Comparison of ENCODE assay signal across 17 mouse cellular contexts in genomic region chr15:13155418-13155817, GRCm38 (mm10). TPM values are rescaled to one million over a fixed set of nuclear protein-coding genes. Genes with fewer than 3 reads are reported as not detected.
A peak's percentile ranks its signal among the peaks of the same experiment; 100 is the strongest.
DNase-seq lines count a peak whose midpoint lies in the region; ATAC-seq and TF ChIP-seq lines count a peak whose summit lies in the region.
"Had no signal": no experiment of that assay in that cellular context is flagged by ENCODE, and none has a peak within 500 bp of the region (broad histone marks: within the 10 kb centered on the region; RNA-seq: fewer than 3 reads in every experiment).

No protein-coding gene starts in this region.

- no peaks in the 10 kb centered on the region for H3K4me1 ChIP-seq in forebrain, postnatal 0 days (ENCODE audit: insufficient read depth)
- H3K4me1 ChIP-seq in forebrain, embryonic 12.5 days = 0 out of 2 replicates have a peak, but pooled peaks cover 3% of the 10 kb centered on the region
- no peaks in the 10 kb centered on the region for H3K4me1 ChIP-seq in testis, adult 2 months (ENCODE audit: control insufficient read depth, insufficient read depth, low read length)
- no peaks in the 10 kb centered on the region for H3K4me1 ChIP-seq in midbrain, embryonic 11.5 days (ENCODE audit: control insufficient read depth, insufficient read depth, low read length)
- H3K4me1 ChIP-seq: embryonic facial prominence, embryonic 10.5 days; embryonic facial prominence, embryonic 12.5 days had no signal

- no peak overlapping the region for H3K27ac ChIP-seq in forebrain, postnatal 0 days (ENCODE audit: low read depth, low read length)
- H3K27ac ChIP-seq in forebrain, embryonic 12.5 days = no peak overlapping the region
- peak overlapping the region; percentile 55; the same call in 1 of the 2 replicates for H3K27ac ChIP-seq in testis, adult 2 months (ENCODE audit: control insufficient read depth, insufficient read depth, low read depth, low read length)
- no peak overlapping the region for H3K27ac ChIP-seq in midbrain, embryonic 11.5 days (ENCODE audit: low read depth, low read length)
- H3K27ac ChIP-seq: embryonic facial prominence, embryonic 10.5 days; embryonic facial prominence, embryonic 12.5 days; forebrain, embryonic 15.5 days had no signal

- H3K9me3 ChIP-seq in forebrain, postnatal 0 days (ENCODE audit: low read length) = no peaks in the 10 kb centered on the region
- no peaks in the 10 kb centered on the region for H3K9me3 ChIP-seq in forebrain, embryonic 12.5 days
- H3K9me3 ChIP-seq in midbrain, embryonic 11.5 days (ENCODE audit: control insufficient read depth, low read length) = no peaks in the 10 kb centered on the region
- H3K9me3 ChIP-seq: embryonic facial prominence, embryonic 10.5 days; embryonic facial prominence, embryonic 12.5 days; forebrain, embryonic 15.5 days had no signal

- no peak overlapping the region for H3K9ac ChIP-seq in forebrain, postnatal 0 days
- H3K9ac ChIP-seq in forebrain, embryonic 12.5 days = no peak overlapping the region
- no peak overlapping the region for H3K9ac ChIP-seq in midbrain, embryonic 11.5 days (ENCODE audit: low read length)
- H3K9ac ChIP-seq: embryonic facial prominence, embryonic 12.5 days; forebrain, embryonic 15.5 days had no signal

- WGBS in forebrain, postnatal 0 days = 52% methylated on average over 6 of the region's 6 CpGs
- 85% methylated on average over 6 of the region's 6 CpGs for WGBS in forebrain, embryonic 12.5 days
- 90% methylated on average over 6 of the region's 6 CpGs for WGBS in midbrain, embryonic 11.5 days

- H3K4me3 ChIP-seq in forebrain, postnatal 0 days (ENCODE audit: low read depth, low read length) = no peak overlapping the region
- no peak overlapping the region for H3K4me3 ChIP-seq in forebrain, embryonic 12.5 days (replicated peaks)
- peak overlapping the region; percentile 69 for H3K4me3 ChIP-seq in testis, adult 2 months (ENCODE audit: control insufficient read depth, low read depth, low read length)
- H3K4me3 ChIP-seq in midbrain, embryonic 11.5 days (ENCODE audit: low read depth, low read length) = no peak overlapping the region
- H3K4me3 ChIP-seq: embryonic facial prominence, embryonic 10.5 days; embryonic facial prominence, embryonic 12.5 days; forebrain, embryonic 15.5 days had no signal

- peak; percentile 67 for ATAC-seq in forebrain, postnatal 0 days
- ATAC-seq in forebrain, embryonic 12.5 days (ENCODE audit: low FRiP score) = no peak
- ATAC-seq in midbrain, embryonic 11.5 days (ENCODE audit: low FRiP score) = no peak

- H3K36me3 ChIP-seq in forebrain, postnatal 0 days (ENCODE audit: insufficient read depth) = no peaks in the 10 kb centered on the region
- no peaks in the 10 kb centered on the region for H3K36me3 ChIP-seq in forebrain, embryonic 12.5 days (replicated peaks)
- H3K36me3 ChIP-seq in testis, adult 2 months (ENCODE audit: control insufficient read depth, insufficient read depth, low read length) = no peaks in the 10 kb centered on the region
- H3K36me3 ChIP-seq in midbrain, embryonic 11.5 days (ENCODE audit: control insufficient read depth, insufficient read depth, low read length) = no peaks in the 10 kb centered on the region
- H3K36me3 ChIP-seq: embryonic facial prominence, embryonic 10.5 days; embryonic facial prominence, embryonic 12.5 days; forebrain, embryonic 15.5 days had no signal

- no peak for TF ChIP-seq CTCF in forebrain, postnatal 0 days (IDR thresholded peaks at IDR 0.05; ENCODE audit: low read depth)
- no peak for TF ChIP-seq CTCF in testis, adult 2 months (IDR thresholded peaks at IDR 0.05; ENCODE audit: control insufficient read depth, insufficient read depth, insufficient replicate concordance, low read depth, low read length)

- TF ChIP-seq POLR2A in testis, adult 2 months (IDR thresholded peaks at IDR 0.05; ENCODE audit: control insufficient read depth, low read depth, low read length) = no peak

- peak; percentile 43 for DNase-seq in forebrain, postnatal 0 days
- no peak for DNase-seq in testis, postnatal 10 days (ENCODE audit: low spot score)
- no peak for DNase-seq in midbrain, embryonic 11.5 days (ENCODE audit: low spot score, missing footprints)
- DNase-seq: adrenal gland, adult 2 months; adrenal gland, postnatal 10 days; adrenal gland, postnatal 25 days; cerebellum, adult 11-12 months; cerebellum, adult 2 months; cerebellum, adult 9-10 months; cerebellum, postnatal 10 days; cerebellum, postnatal 25 days had no signal

- H3K27me3 ChIP-seq in forebrain, postnatal 0 days (ENCODE audit: insufficient read depth, low read length) = no peaks in the 10 kb centered on the region
- H3K27me3 ChIP-seq in forebrain, embryonic 12.5 days = no peaks in the 10 kb centered on the region
- no peaks in the 10 kb centered on the region for H3K27me3 ChIP-seq in testis, adult 2 months (ENCODE audit: control insufficient read depth, insufficient read depth, low read length)
- H3K27me3 ChIP-seq in midbrain, embryonic 11.5 days (ENCODE audit: control insufficient read depth, insufficient read depth, low read length) = no peaks in the 10 kb centered on the region
- H3K27me3 ChIP-seq: embryonic facial prominence, embryonic 12.5 days; forebrain, embryonic 15.5 days had no signal

- no peak overlapping the region for H3K4me2 ChIP-seq in forebrain, postnatal 0 days (ENCODE audit: low read depth)
- no peak overlapping the region for H3K4me2 ChIP-seq in forebrain, embryonic 12.5 days
- no peak overlapping the region for H3K4me2 ChIP-seq in midbrain, embryonic 11.5 days
- H3K4me2 ChIP-seq: embryonic facial prominence, embryonic 12.5 days; forebrain, embryonic 15.5 days had no signal

RNA-seq across cellular contexts. Expression of gene Cdh6, which starts 18.1 kb away (rescaled TPM):
- 12.1 and 14.1 TPM in 2 replicates for total RNA-seq in forebrain, postnatal 0 days (2014; rRNA removed)
- polyA plus RNA-seq in forebrain, postnatal 0 days (2015; fragmentation: Nextera tagmentation; extraction: Ambion mirVana) = 6.1 and 9.8 TPM in 2 replicates
- 10.9 and 12.8 TPM in 2 replicates for polyA plus RNA-seq in forebrain, embryonic 12.5 days (2016; fragmentation: Nextera tagmentation; extraction: Ambion mirVana)
- 0.01 and 0.06 TPM in 2 replicates for polyA plus RNA-seq in testis, adult 2 months (2012; rRNA removed)
- polyA plus RNA-seq in midbrain, embryonic 11.5 days (2014; fragmentation: Nextera tagmentation; extraction: Ambion mirVana) = 7.4 and 8.8 TPM in 2 replicates
- total RNA-seq: MEL had no signal
